Mouse (Mus musculus) limb, embryonic 13.5 days (tissue): ENCODE data around the gene Ctsw. TPM values are rescaled to one million over a fixed set of nuclear protein-coding genes. Genes with fewer than 3 reads are reported as not detected.

ENCODE experiments used
- polyA plus RNA-seq: library from polyadenylated mRNA; unstranded; fragments of >200 nt; fragmentation: Nextera tagmentation; extraction: Ambion mirVana; gene quantifications from 2 replicates; pipeline ENCODE4 v1.2.1, GENCODE M21; 2015

Gene Ctsw
- polyA plus RNA-seq, 1 experiment from 2014 or later: 2.3 TPM

Other genes with a start within 250 kb of the Ctsw start
- gene Pacs1, start 195.4 kb downstream of the Ctsw start, polyA plus RNA-seq: 26.7 and 28.9 TPM in 2 replicates
- gene Sf3b2, start 173.1 kb downstream of the Ctsw start, polyA plus RNA-seq: 393 and 399 TPM in 2 replicates
- gene Gal3st3, start 170.2 kb downstream of the Ctsw start, polyA plus RNA-seq: 9.3 and 9.7 TPM in 2 replicates
- not detected in 2 replicates for gene Catsper1, start 132.8 kb downstream of the Ctsw start, polyA plus RNA-seq
- gene Cst6, start 118.9 kb downstream of the Ctsw start, polyA plus RNA-seq: 1.2 and 1.9 TPM in 2 replicates
- gene Eif1ad, start 101.8 kb downstream of the Ctsw start, polyA plus RNA-seq: 54.9 and 62.3 TPM in 2 replicates
- 442 and 445 TPM in 2 replicates for gene Banf1, start 101.3 kb downstream of the Ctsw start, polyA plus RNA-seq
- 81.8 and 84.8 TPM in 2 replicates for gene Sart1, start 79.8 kb downstream of the Ctsw start, polyA plus RNA-seq
- gene Tsga10ip, start 66.0 kb downstream of the Ctsw start, polyA plus RNA-seq: 0.15 and 0.31 TPM in 2 replicates
- gene Drap1, start 43.5 kb downstream of the Ctsw start, polyA plus RNA-seq: 301 and 336 TPM in 2 replicates
- gene AI837181, start 43.4 kb downstream of the Ctsw start, polyA plus RNA-seq: 74.6 and 77.9 TPM in 2 replicates
- gene Fosl1, start 21.0 kb downstream of the Ctsw start, polyA plus RNA-seq: not detected in 2 replicates
- 6.2 and 7.0 TPM in 2 replicates for gene Ccdc85b, start 10.6 kb downstream of the Ctsw start, polyA plus RNA-seq
- gene Fibp, start 7.9 kb downstream of the Ctsw start, polyA plus RNA-seq: 129 and 131 TPM in 2 replicates
- 209 and 216 TPM in 2 replicates for gene Efemp2, start 5.4 kb upstream of the Ctsw start, polyA plus RNA-seq
- gene Mus81, start 19.9 kb upstream of the Ctsw start, polyA plus RNA-seq: 40.5 and 42.8 TPM in 2 replicates
- gene Cfl1, start 21.9 kb upstream of the Ctsw start, polyA plus RNA-seq: 2,537 and 2,628 TPM in 2 replicates
- not detected in 2 replicates for gene 1700020D05Rik, start 35.3 kb upstream of the Ctsw start, polyA plus RNA-seq
- 12.1 and 13.4 TPM in 2 replicates for gene Snx32, start 42.0 kb upstream of the Ctsw start, polyA plus RNA-seq
- gene Ovol1, start 92.1 kb upstream of the Ctsw start, polyA plus RNA-seq: 1.7 and 3.0 TPM in 2 replicates
- 2.3 and 2.7 TPM in 2 replicates for gene Ap5b1, start 99.5 kb upstream of the Ctsw start, polyA plus RNA-seq
- gene Rnaseh2c, start 133.4 kb upstream of the Ctsw start, polyA plus RNA-seq: 143 and 144 TPM in 2 replicates
- gene Kat5, start 141.7 kb upstream of the Ctsw start, polyA plus RNA-seq: 61.5 and 62.7 TPM in 2 replicates
- 47.6 and 48.5 TPM in 2 replicates for gene Rela, start 169.0 kb upstream of the Ctsw start, polyA plus RNA-seq
- gene Sipa1, start 195.2 kb upstream of the Ctsw start, polyA plus RNA-seq: 25.2 and 27.8 TPM in 2 replicates
- gene Map3k11, start 220.2 kb upstream of the Ctsw start, polyA plus RNA-seq: 18.2 and 18.5 TPM in 2 replicates
- gene Pcnx3, start 220.4 kb upstream of the Ctsw start, polyA plus RNA-seq: 25.4 and 28.7 TPM in 2 replicates
- gene Kcnk7, start 235.9 kb upstream of the Ctsw start, polyA plus RNA-seq: 0.51 and 0.75 TPM in 2 replicates